Mouse (Mus musculus) erythroblast, embryonic 14.5 days (primary cell): ENCODE measurements at regions not wholly inside any gene's neighbourhood (a gene's known extent, or its start where the extent isn't known, plus 50 kb on each side); places are given as distances from the start of the nearest gene placed in this dataset.

ENCODE experiments used
- GATA1 ChIP-seq: IDR thresholded peaks from 2 replicates; pipeline ENCODE4 v1.6.1; 2012; ENCODE audit warnings: low read length, inconsistent platforms, mixed read lengths
- TAL1 ChIP-seq: IDR thresholded peaks from 3 replicates; pipeline ENCODE4 v1.6.1; 2012; ENCODE audit warnings: low read length, inconsistent platforms, mixed read lengths

DNA sequence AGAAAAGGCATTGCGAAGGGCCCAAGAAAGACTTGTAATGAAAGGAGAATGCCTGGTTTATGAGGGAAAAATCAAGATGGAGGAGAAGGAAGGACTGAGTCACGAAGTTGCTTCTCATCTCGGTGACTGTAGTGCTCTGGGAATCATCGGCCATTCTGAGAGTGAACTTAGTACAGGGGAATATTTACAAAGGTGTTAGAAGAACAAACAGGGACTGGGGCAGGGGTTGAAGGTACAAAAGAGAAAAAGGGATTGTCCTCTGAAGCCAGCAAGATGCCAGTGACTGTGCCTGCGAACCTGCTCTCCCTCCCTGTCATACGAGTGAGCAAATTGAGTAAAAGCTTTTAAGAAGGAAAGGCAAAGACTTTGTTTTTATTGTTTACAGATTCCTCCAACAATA lies 78.1 kb upstream of the Ywhaq start:
- TF ChIP-seq GATA1 (no peak), TAL1 (no peak)
